Mouse (Mus musculus) inflammation-experienced regulatory T-cells, adult 6 months (primary cell): Measurements from ENCODE around the gene Zfp740. TPM values are rescaled to one million over a fixed set of nuclear protein-coding genes. Genes with fewer than 3 reads are reported as not detected.
A peak's percentile ranks its signal among the peaks of the same experiment; 100 is the strongest.
"Not testable (repeated sequence)": the region's sequence is repeated elsewhere in the genome, so short reads cannot be mapped to it uniquely, and the experiment has no call there.

ENCODE experiments used
- ATAC-seq: one replicate; pipeline ENCODE4 v1.8.0; 2017
- polyA plus RNA-seq, 3 experiments: library from polyadenylated mRNA; unstranded; fragments of 100-300 nt; shearing (Covaris generic); gene quantifications; one replicate each; pipeline ENCODE4 v1.2.1; 2017

Gene Zfp740
- polyA plus RNA-seq = 10 to 100 TPM; 20.3 to 33.3 (median 25.5) TPM

- ATAC-seq = peak; percentile 91
Measured at GRCm38 (mm10) chr15:102202971-102203834, at the start of gene Zfp740. Gene Zfp740 (plus strand): TSS chr15:102203249.

GRCm38 (mm10) chr15:102155006-102155405, 48.0 kb upstream of the Zfp740 start:
- ATAC-seq = not testable (repeated sequence)

GRCm38 (mm10) chr15:102156836-102157235, 46.2 kb upstream of the Zfp740 start:
- no peak for ATAC-seq

DNA sequence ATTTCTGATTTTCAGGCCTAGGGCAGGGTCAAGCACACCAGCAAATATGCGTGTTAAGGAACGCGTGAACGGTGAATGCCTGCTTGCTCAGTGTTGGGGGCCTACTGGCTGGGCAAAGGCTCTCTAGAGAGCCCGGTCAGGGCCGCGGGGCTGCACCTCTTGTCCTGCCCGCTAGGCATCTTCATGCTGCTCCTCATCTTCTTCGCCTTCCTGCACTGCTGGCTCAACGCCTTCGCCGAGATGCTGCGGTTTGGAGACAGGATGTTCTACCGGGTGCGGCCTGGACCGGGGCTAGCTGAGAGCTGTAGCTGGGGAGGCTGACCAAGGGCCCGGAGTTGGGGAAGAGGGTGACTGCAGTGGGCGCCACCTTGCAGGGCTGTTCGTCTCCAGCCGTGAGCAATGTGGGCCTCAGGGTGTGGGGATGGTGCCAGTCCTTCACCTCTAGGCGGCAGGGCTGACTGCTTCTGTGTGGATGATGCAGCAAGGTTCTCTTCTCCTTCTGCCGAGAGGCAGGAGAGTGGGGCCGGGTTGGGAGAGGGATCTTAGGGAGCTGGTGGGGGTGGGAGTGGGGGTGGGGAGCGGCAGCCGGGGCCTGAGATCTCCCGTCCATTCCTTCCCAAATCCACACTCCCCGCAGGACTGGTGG, 42.5 kb upstream of the Zfp740 start:
- ATAC-seq = no peak

DNA sequence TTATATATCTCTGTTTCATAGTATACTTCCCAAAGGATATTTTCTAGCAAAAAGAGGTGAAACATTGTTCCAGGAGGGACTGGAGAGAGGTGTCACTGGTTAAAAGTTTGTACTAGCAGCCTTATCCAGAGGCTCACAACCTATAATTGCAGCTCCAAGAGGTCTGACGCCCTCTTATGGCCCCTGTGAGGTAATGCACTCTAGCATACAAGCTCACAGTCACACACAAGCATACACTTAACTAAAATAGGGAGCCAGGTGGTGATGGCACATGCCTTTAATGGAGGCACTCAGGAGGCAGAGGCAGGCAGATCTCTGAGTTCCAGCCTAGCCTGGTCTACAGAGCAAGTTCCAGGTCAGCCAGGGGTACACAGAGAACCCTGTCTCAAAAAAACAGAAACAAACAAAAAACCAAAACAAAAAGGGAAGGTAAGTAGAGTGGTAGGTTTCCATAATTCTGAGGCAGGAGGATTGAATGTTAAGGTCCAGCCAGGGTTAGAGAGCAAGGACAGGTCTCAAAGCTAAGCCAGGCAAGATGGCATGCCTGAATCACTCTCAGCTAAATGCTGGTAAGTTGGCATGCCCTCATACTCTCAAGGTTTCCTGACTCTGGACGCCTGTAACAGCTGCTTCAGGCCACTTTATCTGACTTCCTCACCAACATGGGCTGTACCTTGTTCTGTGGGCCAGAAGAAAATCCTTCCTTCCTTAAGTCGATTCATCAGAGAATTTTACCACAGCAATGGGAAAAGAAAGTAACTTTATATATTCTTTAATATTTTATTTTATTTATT, 39.0 kb upstream of the Zfp740 start:
- ATAC-seq = no peak

GRCm38 (mm10) chr15:102165468-102166100, 37.5 kb upstream of the Zfp740 start:
- no peak for ATAC-seq

GRCm38 (mm10) chr15:102167620-102168021, 35.4 kb upstream of the Zfp740 start:
- no peak for ATAC-seq

DNA sequence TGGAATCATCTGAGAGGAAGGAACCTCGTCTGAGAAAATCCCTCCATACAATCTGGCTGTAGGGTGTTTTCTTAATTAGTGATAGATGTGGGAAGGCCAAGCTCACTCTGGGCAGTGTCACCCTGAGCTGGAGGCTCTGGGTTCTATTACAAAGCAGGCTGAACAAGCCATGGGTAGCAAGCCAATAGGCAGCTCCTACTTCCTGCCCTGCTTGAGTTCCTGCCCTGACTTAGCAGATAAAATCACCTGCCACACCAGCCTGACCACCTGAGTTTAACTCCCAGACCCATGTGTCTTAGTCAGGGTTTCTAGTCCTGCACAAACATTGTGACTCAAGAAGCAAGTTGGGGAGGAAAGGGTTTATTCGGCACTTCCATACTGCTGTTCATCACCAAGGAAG, 34.0 kb upstream of the Zfp740 start:
- no peak for ATAC-seq

DNA sequence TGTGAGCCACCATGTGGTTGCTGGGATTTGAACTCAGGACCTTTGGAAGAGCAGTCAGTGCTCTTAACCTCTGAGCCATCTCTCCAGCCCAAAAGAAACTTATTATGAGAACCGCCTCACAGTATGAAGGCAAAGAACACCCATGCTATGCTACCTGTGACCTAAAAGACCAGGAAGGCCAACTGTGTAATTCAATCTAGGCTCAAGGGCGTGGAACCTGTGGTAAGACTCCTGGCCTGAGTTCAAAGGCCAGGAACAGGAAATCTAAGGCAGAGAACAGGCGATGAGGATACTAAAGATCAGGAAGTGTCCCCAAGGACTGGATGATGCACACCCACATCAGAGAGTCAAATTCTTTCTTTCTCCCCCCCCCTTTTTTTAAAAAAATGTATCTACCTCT, 29.5 kb upstream of the Zfp740 start:
- no peak for ATAC-seq

GRCm38 (mm10) chr15:102175736-102176319, 27.2 kb upstream of the Zfp740 start:
- ATAC-seq = no peak

GRCm38 (mm10) chr15:102176571-102177316, 26.3 kb upstream of the Zfp740 start:
- no peak for ATAC-seq

- ATAC-seq = no peak
Measured at GRCm38 (mm10) chr15:102177417-102177816, 25.6 kb upstream of the Zfp740 start.

DNA sequence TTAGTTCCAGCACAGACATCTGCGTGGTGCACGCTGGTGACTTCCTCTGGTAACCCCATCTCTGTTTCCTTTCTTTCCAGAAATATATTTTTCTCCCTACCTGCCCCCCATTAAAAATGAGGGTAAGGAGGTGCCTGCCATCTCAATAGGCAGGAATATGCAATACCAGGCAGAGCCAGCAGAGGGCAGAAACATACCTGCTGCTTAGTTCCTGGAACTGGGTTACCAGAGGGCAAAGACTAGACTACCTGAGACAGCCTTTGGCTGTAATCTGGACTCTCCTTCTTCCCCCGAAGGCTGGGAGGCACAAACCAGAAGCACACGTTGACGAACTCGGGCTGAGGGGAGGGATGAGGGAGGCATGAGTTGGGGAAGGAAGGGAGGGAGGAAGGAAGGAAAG, 24.8 kb upstream of the Zfp740 start:
- ATAC-seq = peak; percentile 54

DNA sequence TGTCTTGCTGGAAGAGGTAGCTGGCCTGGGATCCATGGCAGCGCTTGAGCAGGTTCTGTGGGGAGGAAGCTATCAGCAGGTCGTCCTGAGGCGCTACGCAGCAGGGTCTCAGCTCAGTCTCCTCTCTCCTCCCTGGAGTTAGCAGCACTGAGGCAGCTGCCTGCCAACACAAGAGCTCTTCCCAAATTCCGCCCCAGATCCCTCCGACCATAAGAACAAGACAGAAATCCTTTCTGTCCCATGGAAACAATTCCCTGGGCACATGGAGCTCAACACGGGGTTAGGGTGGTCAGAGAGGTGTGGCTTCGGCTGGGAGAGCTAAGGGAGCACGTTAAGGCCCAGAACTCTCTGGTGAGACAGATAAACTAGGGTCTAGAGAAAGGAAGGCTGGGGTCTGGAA, 23.9 kb upstream of the Zfp740 start:
- ATAC-seq = no peak

DNA sequence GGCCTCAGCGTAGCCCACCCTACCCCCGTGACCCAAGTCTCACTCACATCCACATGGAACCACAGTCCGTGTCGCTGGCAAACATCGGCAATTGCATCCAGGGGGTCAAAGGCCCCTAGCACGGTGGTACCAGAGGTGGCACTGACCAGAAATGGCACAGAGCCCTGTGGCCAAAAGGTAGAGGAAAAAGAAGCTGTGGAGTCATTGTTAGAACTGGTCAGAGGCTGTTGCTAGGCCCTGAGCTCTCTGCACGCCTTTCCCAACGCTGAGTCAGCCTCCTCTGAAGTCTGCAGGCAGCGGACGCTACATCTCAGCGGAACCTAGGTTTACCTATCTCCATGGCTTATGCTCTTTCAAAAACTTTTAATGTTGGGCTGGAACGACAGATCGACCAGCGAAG, 23.1 kb upstream of the Zfp740 start:
- no peak for ATAC-seq

GRCm38 (mm10) chr15:102183076-102183475, 20.0 kb upstream of the Zfp740 start:
- ATAC-seq = no peak

- ATAC-seq = no peak
Measured at GRCm38 (mm10) chr15:102186239-102186638, 16.8 kb upstream of the Zfp740 start.

GRCm38 (mm10) chr15:102188096-102188495, 15.0 kb upstream of the Zfp740 start:
- no peak for ATAC-seq

DNA sequence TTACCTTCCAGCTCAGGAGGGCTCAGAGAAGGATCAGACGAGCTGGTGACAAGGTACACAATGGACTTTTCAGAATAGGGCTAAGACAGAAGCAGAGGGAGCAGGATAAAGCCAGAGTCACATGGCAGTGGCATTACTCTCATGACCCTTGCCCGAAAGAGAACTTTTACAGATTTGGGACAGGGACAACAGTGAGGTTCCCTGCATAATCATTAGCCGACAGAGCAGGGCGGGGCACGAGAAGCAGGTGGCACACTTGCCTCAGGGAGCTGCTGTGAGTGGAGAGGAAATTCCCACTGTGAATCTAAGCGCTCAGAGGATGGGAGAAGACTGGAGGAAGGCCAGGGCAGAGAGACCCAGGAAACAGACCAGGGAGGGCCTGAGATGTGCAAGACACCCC, 14.2 kb upstream of the Zfp740 start:
- ATAC-seq = no peak

GRCm38 (mm10) chr15:102191699-102192098, 11.3 kb upstream of the Zfp740 start:
- no peak for ATAC-seq

DNA sequence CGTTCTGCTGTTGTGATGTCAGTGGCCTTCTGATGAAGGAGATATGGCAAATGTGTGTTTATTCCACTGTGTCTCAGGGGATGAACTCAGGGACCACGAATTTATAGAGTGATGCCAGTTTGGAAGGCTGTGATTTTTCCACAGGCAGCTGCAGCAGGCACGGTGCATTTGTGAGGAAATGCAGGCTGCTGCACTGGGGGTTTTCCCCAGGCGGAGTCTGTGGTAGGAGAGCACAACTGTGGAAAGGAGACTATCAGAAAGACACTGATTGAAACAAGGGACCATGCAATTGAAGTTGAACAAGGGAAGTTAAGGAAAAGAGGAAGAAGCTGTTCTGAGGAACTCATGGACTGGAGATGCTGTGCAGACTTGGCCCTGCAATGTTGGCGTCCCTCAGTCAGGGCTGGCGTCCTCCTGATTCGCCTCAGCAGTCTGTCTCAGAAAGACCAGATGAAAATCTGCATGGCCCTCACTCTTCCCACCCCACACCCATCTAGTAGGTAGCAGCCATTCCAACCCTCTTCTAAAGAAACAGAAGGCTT, 10.7 kb upstream of the Zfp740 start:
- no peak for ATAC-seq
